Mouse (Mus musculus): ENCODE data around the gene Nop9.
A peak's percentile ranks its signal among the peaks of the same experiment; 100 is the strongest.

Gene Nop9

DNA sequence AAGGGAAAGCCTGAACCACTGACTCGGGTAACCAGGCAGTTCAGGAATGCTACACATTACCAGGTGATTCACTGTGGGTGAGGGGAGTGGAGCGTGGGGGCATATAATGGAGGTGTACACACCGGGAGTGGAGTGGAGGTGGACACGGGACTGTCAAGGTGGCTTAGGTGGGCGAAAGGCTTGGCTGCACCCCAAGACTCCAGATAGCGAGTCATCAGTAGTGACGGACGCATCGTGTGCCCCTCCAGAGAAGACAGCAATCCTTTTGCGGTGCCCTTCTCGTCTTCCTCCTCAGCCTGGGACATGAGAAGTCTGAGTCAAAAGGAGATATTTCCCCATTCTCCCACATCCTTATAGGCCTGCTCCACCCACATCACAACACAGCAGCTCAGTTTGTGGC lies 32.3 kb downstream of the Nop9 start:
- DNase-seq = no peak

DNA sequence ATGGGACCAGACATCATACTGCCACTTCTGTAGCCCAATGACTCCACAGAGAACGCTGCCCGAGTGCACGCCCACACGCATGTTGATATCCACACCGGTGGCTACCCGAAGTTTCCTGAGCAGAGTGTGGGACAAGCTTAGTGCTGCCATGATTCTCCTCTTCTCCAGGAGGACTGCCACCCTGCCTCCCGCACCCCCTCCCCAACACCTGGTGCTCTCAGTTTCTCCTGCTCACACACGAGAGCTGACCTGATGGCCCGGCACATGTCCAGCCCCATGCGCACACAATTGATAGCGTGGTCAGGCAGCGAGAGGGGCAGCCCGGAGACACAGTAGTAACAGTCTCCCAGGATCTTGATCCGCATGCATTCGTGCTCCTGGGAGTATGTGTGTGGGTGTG lies 33.2 kb downstream of the Nop9 start:
- DNase-seq = no peak

DNA sequence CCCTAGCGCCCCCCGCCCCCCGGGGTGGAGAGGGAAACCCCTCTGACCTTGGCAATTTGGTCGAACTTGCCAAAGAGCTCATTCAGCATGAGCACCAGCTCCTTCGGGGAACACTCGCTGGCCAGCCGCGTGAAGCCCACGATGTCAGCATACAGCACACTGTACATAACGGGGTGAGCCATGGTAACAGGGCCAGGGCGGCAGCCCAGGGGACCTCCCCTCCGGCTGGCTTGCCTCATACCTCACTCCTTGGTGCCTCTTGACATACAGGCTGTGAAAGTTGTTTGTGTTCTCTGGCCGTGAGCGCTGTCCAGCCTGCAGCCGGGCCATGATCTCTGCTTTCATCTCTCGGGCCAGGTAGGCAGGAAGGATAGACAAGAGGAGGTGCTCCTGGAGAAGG lies 34.2 kb downstream of the Nop9 start:
- no peak for DNase-seq

DNA sequence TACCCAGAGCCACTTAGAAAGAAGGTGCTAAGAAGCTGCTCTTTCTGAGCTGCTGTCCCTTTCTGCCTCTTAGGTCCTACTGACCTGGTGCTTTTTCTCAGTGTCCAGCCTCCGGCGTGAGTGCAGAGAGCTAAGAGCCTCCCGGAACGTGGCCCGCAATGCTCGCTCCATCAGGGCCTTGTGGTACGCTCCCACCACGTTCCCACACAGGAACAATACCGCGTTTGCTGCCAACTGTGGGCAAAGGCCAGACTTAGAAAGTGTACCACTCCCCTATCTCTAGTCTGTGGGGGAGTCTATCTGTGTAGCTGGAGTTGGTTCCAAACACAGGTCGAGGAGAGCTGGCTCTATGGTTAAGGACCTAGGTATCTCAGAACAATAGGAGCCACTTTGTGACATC lies 35.2 kb downstream of the Nop9 start:
- DNase-seq = no peak

DNA sequence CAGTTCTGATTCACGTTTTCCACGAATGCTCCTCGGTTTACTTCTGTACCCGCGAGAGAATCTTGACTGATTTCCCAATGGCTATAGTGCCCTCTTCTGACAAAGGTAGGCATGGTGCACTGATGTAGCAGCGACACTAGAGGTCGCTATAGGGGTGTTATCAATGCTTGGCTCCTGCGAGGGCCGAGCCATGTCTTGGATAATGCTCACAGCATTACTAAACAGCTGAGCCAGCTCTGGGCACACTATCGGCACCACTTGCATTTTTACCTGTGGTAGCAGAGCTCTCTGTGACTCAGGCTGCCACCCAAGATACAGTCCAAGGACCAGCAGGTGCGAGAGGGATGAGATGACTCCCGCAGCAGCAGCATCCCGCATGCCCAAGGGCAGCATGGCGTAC lies 35.8 kb downstream of the Nop9 start:
- DNase-seq = peak; percentile 59

DNA sequence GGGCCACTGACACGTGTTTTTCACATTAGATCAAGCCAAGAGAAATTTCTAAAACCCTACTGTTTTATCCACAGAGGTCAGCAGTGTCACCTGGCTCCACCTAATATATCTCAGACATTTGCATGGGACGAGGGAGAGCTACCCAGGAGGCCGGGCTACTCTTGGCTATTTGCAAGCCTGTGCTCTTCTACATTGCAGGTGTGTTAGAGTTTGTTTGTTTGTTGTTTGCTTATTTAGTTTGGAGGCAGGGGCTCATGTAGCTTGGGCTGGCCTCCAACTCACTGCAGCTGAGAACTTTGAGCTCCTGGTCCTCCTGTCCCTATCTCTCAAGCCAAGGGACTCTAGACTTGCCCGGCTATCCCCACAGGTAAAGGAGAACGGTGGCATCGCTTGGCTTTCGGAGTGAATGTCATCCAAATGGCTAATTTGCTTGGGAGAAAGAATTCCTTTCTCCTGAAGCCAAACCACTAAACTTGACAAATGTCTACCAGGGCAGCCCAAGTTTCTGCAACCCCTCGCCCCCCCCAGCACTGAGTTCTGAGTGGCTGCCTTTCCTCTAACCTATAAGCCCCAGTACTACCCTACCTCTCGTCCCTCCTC lies 37.0 kb downstream of the Nop9 start:
- DNase-seq = no peak

DNA sequence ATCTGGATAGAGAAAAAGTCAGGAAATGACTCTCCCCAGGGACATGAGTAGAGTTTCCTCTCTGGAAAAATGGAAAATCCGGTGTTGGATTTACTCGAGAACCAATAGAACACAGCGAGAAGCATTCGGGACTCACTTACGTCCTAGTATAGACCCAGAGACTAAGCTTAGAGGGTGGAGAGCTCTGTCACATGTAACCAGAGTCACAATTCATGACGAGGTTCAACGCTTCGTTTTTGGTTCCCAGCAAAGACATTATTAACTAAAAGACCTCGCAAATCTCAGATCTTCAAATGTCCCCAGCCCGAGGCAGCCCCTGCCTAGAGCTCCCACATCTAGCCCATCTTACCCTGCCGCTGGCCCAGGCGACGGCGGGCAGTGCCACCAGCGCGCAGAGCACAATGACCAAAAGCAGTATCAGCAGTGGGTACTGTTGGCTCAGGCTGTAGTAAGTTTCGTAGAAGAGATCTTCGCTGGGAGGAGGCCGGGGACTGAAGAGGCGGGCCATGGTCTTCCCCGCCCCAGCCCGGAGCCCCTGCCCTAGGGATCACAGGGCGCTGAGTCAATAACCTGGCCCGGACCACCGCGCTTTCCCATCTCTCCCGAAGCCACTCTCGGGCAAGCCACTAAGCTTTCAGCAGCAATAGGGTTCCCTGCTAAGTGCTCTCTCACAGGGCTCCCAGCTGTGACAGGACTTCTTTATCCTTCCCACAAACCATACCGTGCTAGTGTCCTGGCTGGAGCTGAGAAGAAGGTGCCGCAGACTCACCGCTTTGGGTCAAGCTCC lies 37.9 kb downstream of the Nop9 start:
- DNase-seq = no peak

DNA sequence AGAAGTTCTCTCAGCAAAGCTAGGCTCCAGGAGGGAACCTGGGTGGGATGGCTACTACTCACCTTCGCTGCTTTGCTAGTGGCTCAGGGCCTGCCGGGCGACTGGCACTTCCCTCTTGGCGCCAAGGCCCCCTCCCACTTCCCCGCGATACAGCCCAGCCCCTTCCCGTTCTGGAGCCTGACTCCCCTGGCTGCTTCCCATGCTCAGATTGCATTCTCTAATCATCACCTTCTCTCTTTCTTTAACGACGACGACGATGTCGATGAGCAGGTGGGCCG lies 38.4 kb downstream of the Nop9 start, which contains the start of gene Adcy4:
Gene Adcy4, minus strand, starts transcription at position 138 of the 278 bp plus-strand sequence.
- no peak for DNase-seq

DNA sequence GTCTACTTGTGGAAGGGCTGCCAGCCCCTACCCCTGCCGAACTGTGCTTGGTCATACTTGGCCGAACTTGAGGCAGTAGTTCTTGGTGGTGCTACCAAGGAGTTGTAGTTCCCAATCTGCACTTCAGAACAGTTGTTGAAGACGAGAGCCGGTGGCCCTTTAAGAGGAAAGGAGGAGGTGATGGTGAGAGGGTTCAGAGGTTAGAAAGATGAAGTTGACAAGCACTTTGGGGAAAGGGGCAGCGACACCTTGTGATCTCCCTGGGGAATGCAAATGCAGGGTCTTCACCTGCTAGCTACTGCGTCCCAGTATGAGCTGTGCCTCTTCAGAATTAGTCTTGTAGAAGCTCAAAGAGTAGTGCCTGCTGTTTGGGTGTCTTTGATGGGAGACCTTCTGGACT lies 39.7 kb downstream of the Nop9 start:
- no peak for DNase-seq

DNA sequence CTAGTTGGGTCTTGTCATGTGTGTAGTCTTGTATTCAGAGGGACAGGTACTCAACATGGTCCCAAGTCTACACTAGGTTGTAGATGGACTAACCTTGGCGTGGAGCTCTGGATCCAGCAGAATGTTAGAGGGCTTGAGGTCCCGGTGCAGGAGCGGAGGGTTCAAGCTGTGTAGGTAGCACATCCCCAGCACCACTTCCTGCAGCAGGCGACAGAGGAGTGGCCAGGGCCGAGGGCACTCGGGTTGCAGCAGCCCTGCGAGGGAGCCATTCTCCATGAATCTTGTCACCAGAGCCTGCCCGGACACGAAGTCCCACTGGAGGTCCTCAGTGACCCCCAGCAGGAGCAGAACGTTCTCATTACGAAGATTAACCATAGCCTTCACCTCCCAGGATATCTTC lies 42.2 kb downstream of the Nop9 start:
- DNase-seq = no peak

DNA sequence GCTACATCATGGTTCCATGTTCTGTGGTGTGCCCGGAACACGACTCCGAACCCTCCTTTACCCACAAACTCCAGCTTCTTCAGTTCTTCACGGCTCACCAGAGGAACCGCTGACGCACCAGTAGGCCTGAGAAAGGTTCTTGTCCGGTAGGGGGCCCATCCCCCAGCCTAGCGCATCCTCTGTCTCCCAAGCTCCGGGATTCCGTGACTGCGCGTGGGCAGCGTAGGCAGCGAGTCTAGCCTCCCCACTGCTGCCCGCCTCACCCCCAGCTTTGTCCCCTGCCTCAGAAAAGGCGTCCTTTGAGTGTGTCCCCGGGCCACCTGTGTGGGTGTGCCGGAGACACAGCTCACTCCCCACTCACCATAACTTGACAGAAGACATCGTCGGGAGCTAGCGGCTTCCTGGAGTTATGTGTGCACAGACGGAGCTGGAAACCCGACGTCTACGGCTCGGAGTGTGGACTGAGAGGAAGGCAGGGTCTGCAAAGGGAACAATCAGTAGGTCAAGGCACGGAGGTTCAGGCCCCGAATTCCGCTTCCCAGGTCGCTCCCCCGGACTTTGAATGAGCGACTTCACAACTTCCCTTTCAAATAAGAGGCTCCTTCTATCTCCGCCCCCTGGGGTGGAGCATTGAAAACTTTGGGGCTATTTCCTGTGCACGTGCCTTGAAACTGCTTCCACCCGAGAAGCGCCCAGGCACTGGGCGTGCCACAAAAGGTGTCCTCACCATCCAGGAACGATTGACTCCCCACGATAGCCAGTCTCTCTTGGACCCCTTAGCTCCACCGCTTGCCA lies 43.0 kb downstream of the Nop9 start, which contains the start of gene Ripk3:
Gene Ripk3, minus strand, starts transcription at position 610 of the 795 bp plus-strand sequence.
- no peak for DNase-seq

DNA sequence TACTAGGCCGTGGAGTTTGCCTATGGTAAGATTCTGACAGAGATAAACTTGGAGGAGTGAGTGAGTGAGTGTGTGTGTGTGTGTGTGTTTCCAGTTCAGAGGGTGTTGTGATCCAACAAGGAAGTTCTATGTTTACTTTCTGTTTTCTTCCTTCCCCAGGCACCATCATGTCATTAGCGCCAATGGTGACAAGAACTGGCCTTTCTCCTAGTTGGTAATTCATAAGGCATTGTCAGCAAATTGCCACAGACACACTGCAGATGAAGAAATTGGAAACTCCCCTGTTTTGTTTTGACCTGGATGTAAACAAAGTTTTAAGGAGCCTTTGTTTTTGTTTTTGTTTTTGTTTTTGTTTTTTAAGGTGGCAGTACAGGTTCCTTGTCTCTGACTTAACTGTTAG lies 48.0 kb downstream of the Nop9 start:
- no peak for DNase-seq

DNA sequence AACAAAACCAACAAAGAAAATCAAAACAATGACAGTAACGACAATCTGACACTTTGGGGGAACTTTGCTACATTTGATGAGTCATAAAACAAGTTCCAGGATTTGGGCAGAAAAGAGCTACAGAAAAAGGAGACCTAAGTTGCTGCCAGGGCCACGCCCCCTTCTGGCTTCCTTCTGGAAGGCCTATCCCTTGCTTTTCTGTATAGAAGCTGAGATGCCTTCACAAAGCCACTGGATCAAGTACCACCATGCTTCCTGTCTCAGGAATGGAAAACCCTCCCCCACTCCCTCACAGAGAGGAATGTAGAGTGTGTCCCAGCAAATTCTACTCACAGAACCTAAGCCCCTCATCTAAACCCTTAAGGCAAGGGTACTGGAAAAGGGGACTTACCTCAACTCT lies 48.5 kb downstream of the Nop9 start:
- DNase-seq = no peak

DNA sequence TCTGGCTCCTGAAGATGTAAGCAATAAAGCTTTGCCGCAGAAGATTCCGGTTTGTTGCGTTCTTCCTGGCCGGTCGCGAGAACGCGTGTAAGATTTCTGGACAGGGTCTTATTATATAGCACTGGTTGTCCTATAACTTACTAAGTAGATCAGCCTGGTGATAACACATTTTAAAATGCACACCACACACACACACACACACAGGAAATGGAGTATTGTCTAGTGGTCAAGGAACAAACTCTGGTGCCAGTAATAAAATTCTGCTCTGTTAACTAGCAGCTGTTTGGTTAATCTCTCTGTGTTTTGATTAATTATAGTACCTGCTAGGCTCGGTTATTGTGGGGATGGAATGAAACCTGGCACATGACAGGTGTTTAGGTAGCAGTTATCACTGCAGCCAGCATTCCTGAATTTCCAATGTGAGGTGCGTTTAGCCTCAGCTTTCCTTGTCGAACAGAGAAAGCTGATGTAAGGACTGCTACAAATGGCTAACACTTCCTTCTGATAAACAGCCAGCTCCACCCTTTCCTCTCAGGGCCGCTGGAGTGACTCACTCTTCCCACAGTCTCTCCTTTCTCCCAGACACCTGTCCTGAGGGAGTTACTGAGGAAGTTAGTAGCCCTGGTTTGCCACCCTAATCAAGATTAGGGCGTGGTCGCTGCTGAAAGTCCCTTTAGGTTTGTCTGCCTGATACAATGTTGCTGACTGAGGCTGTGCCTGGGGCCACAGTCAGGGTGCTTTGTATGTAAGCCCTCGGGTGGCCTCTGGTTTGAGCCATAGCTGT lies 50.1 kb downstream of the Nop9 start:
- no peak for DNase-seq
